ENCODE assay signal across 8 mouse cellular contexts in genomic region chr12:95693651-95694471, GRCm38 (mm10). TPM values are rescaled to one million over a fixed set of nuclear protein-coding genes. Genes with fewer than 3 reads are reported as not detected.
DNase-seq lines count a peak whose midpoint lies in the region; ATAC-seq and TF ChIP-seq lines count a peak whose summit lies in the region.

No protein-coding gene starts in this region.

- no peak for TF ChIP-seq POLR2A in bone marrow macrophage, adult 2 months (IDR thresholded peaks at IDR 0.05; ENCODE audit: borderline replicate concordance, low read depth, low read length)

- peak overlapping the region; percentile 30; the same call in 1 of the 2 replicates for H3K27ac ChIP-seq in bone marrow macrophage, adult 2 months (ENCODE audit: insufficient read depth, low read depth, low read length)

- peak; percentile 62 to 66 for ATAC-seq in hematopoietic stem cell, adult 5-6 weeks (replicated peaks in 1 of 2; ENCODE audit: insufficient read depth in 1 of 2, low FRiP score in 2 of 2, low TSS enrichment in 1 of 2, low read depth in 1 of 2, poor library complexity in 2 of 2, severe bottlenecking in 2 of 2)
- no peak for ATAC-seq in erythroblast, adult 5-6 weeks (replicated peaks; ENCODE audit: low FRiP score, poor library complexity, severe bottlenecking)

- H3K4me3 ChIP-seq in bone marrow macrophage, adult 2 months (ENCODE audit: insufficient read depth, low read length): peak overlapping the region; percentile 89

- DNase-seq in 416B (ENCODE audit: low read depth): peak; percentile 82
- DNase-seq in frontal cortex, postnatal 25 days (ENCODE audit: low spot score in 2 of 2): peak; percentile 31 to 39
- DNase-seq in layer of hippocampus, adult 8-10 months (ENCODE audit: low spot score in 2 of 2): peak; percentile 31 to 35
- DNase-seq in lung, postnatal 10 days: peak; percentile 44
- DNase-seq in retina, postnatal 1 day: peak; percentile 70

- peaks cover 17% of the 10 kb centered on the region for H3K4me1 ChIP-seq in bone marrow macrophage, adult 2 months (ENCODE audit: control insufficient read depth, insufficient read depth, low read length)

- 0 out of 2 replicates have a peak, but pooled peaks have one; percentile 14 for TF ChIP-seq CTCF in bone marrow macrophage, adult 2 months (IDR thresholded peaks at IDR 0.05; ENCODE audit: low read depth, low read length)

RNA-seq across cellular contexts. Expression of gene Flrt2, which starts 1.8 kb away (rescaled TPM):
- polyA plus RNA-seq in bone marrow macrophage, adult 2 months (2012; ENCODE audit: insufficient read depth, insufficient read length, missing spikeins): 1.3 and 2.7 TPM in 2 replicates
- total RNA-seq in hematopoietic stem cell, adult 5-6 weeks (2017): not detected in 2 replicates
- 10 to 100 TPM; 36.3 to 43.8 (median 40.3) TPM for total RNA-seq in layer of hippocampus, adult 8-10 months (2022)
- total RNA-seq in erythroblast, adult 5-6 weeks (2015; ENCODE audit: low replicate concordance): not detected in 2 replicates
- 0.14 TPM in 1 of 2 replicates, not detected in the other for total RNA-seq in erythroblast, adult 5-6 weeks (2017; ENCODE audit: low replicate concordance)

Comparison
In these comparisons a context has a peak if more than half of its experiments do, and no peak if none do; other contexts are left out.
1. RNA of gene Flrt2, which starts 1.8 kb away (total RNA-seq): 36.3 to 43.8 TPM in layer of hippocampus, adult 8-10 months; not detected in hematopoietic stem cell, adult 5-6 weeks and 0.14 TPM in erythroblast, adult 5-6 weeks; every median in the first group is over 10 times any median in the second.
2. Peak in every context shown above with its lines, with median percentiles within 50 percentile points of each other: DNase-seq.